ENCODE assay signal across 22 mouse cellular contexts in genomic region chr15:96956699-96957098, GRCm38 (mm10).
DNase-seq lines count a peak whose midpoint lies in the region; ATAC-seq and TF ChIP-seq lines count a peak whose summit lies in the region.
"Had no signal": no experiment of that assay in that cellular context is flagged by ENCODE, and none has a peak within 500 bp of the region (broad histone marks: within the 10 kb centered on the region; RNA-seq: fewer than 3 reads in every experiment).

No protein-coding gene starts in this region.

- H3K79me2 ChIP-seq in C2C12 (ENCODE audit: control insufficient read depth, insufficient read depth): no peaks in the 10 kb centered on the region

- H3K36me3 ChIP-seq in intestine, postnatal 0 days (ENCODE audit: control insufficient read depth, insufficient read depth): no peaks in the 10 kb centered on the region
- H3K36me3 ChIP-seq in intestine, embryonic 16.5 days (ENCODE audit: control insufficient read depth, insufficient read depth, low read length): no peaks in the 10 kb centered on the region
- no peaks in the 10 kb centered on the region for H3K36me3 ChIP-seq in midbrain, embryonic 13.5 days
- no peaks in the 10 kb centered on the region for H3K36me3 ChIP-seq in midbrain, embryonic 14.5 days (ENCODE audit: control insufficient read depth, insufficient read depth, low read length)
- no peaks in the 10 kb centered on the region for H3K36me3 ChIP-seq in C2C12 (ENCODE audit: control insufficient read depth, insufficient read depth)
- H3K36me3 ChIP-seq: embryonic facial prominence, embryonic 10.5 days; embryonic facial prominence, embryonic 12.5 days; forebrain, embryonic 15.5 days had no signal

- ATAC-seq in intestine, postnatal 0 days: peak; percentile 54; the same call in 1 of the 2 replicates
- ATAC-seq in intestine, embryonic 16.5 days: no peak
- no peak for ATAC-seq in midbrain, embryonic 13.5 days
- ATAC-seq in midbrain, embryonic 14.5 days (ENCODE audit: low FRiP score, low TSS enrichment): no peak
- ATAC-seq: activated CD4-positive, CD25-positive, alpha-beta regulatory T cell, adult 4 months; forebrain, embryonic 13.5 days; forebrain, embryonic 15.5 days; Patski had no signal

- no peaks in the 10 kb centered on the region for H3K9me3 ChIP-seq in intestine, postnatal 0 days (ENCODE audit: control insufficient read depth)
- H3K9me3 ChIP-seq in intestine, embryonic 16.5 days (ENCODE audit: control insufficient read depth, low read length): no peaks in the 10 kb centered on the region
- no peaks in the 10 kb centered on the region for H3K9me3 ChIP-seq in midbrain, embryonic 13.5 days
- H3K9me3 ChIP-seq in midbrain, embryonic 14.5 days (ENCODE audit: control insufficient read depth, low read length): no peaks in the 10 kb centered on the region; the same call in 1 of the 2 replicates
- H3K9me3 ChIP-seq: embryonic facial prominence, embryonic 10.5 days; embryonic facial prominence, embryonic 12.5 days; forebrain, embryonic 15.5 days had no signal

- WGBS in intestine, postnatal 0 days: 57% methylated on average over 3 of the region's 3 CpGs
- 58% methylated on average over 3 of the region's 3 CpGs for WGBS in intestine, embryonic 16.5 days
- WGBS in midbrain, embryonic 13.5 days: 77% methylated on average over 3 of the region's 3 CpGs
- 91% methylated on average over 3 of the region's 3 CpGs for WGBS in midbrain, embryonic 14.5 days

- H3K27ac ChIP-seq in intestine, postnatal 0 days (ENCODE audit: low read depth, low read length): no peak overlapping the region
- no peak overlapping the region for H3K27ac ChIP-seq in intestine, embryonic 16.5 days (ENCODE audit: low read length)
- 0 out of 2 replicates have a peak overlapping the region, but pooled peaks have one; percentile 19 for H3K27ac ChIP-seq in midbrain, embryonic 13.5 days
- no peak overlapping the region for H3K27ac ChIP-seq in midbrain, embryonic 14.5 days (replicated peaks; ENCODE audit: low read depth, low read length)
- H3K27ac ChIP-seq: embryonic facial prominence, embryonic 10.5 days; embryonic facial prominence, embryonic 12.5 days; forebrain, embryonic 13.5 days; forebrain, embryonic 15.5 days had no signal

- no peaks in the 10 kb centered on the region for H3K27me3 ChIP-seq in intestine, postnatal 0 days (replicated peaks; ENCODE audit: control insufficient read depth, insufficient read depth, low read length)
- no peaks in the 10 kb centered on the region for H3K27me3 ChIP-seq in intestine, embryonic 16.5 days (replicated peaks; ENCODE audit: control insufficient read depth, insufficient read depth, low read length)
- H3K27me3 ChIP-seq in midbrain, embryonic 13.5 days: no peaks in the 10 kb centered on the region
- no peaks in the 10 kb centered on the region for H3K27me3 ChIP-seq in midbrain, embryonic 14.5 days (ENCODE audit: control insufficient read depth, insufficient read depth, low read length)
- H3K27me3 ChIP-seq in C2C12 (ENCODE audit: control insufficient read depth, insufficient read depth, insufficient read length): no peaks in the 10 kb centered on the region
- H3K27me3 ChIP-seq: embryonic facial prominence, embryonic 12.5 days; forebrain, embryonic 13.5 days; forebrain, embryonic 15.5 days; Patski had no signal

- no peak overlapping the region for H3ac ChIP-seq in C2C12 (ENCODE audit: control insufficient read depth, insufficient read length, low read depth)

- H3K79me3 ChIP-seq in C2C12 (ENCODE audit: low read depth): no peaks in the 10 kb centered on the region

- H3K4me2 ChIP-seq in intestine, postnatal 0 days (replicated peaks; ENCODE audit: low read depth): no peak overlapping the region
- H3K4me2 ChIP-seq in intestine, embryonic 16.5 days (ENCODE audit: low read depth, low read length): no peak overlapping the region
- H3K4me2 ChIP-seq in midbrain, embryonic 13.5 days (replicated peaks): no peak overlapping the region
- no peak overlapping the region for H3K4me2 ChIP-seq in midbrain, embryonic 14.5 days (ENCODE audit: low read length)
- H3K4me2 ChIP-seq: embryonic facial prominence, embryonic 12.5 days; forebrain, embryonic 13.5 days; forebrain, embryonic 15.5 days had no signal

- intact Hi-C loops in gastrocnemius, postnatal 36 days (cut with DNase I): no loop called here

- H3K4me1 ChIP-seq in intestine, postnatal 0 days (replicated peaks; ENCODE audit: control insufficient read depth, insufficient read depth, low read length): no peaks in the 10 kb centered on the region
- H3K4me1 ChIP-seq in intestine, embryonic 16.5 days (ENCODE audit: control insufficient read depth, insufficient read depth, low read length): no peaks in the 10 kb centered on the region
- H3K4me1 ChIP-seq in midbrain, embryonic 13.5 days (replicated peaks): peaks cover 14% of the 10 kb centered on the region; the same call in 1 of the 2 replicates
- peaks cover 11% of the 10 kb centered on the region; the same call in 1 of the 2 replicates for H3K4me1 ChIP-seq in midbrain, embryonic 14.5 days (ENCODE audit: control insufficient read depth, insufficient read depth, low read length)

- no peak overlapping the region for H3K4me3 ChIP-seq in intestine, postnatal 0 days (ENCODE audit: low read depth, low read length)
- H3K4me3 ChIP-seq in intestine, embryonic 16.5 days (ENCODE audit: low read length): no peak overlapping the region
- no peak overlapping the region for H3K4me3 ChIP-seq in midbrain, embryonic 13.5 days (replicated peaks)
- no peak overlapping the region for H3K4me3 ChIP-seq in midbrain, embryonic 14.5 days (replicated peaks; ENCODE audit: low read depth, low read length)
- no peak overlapping the region for H3K4me3 ChIP-seq in C2C12 (ENCODE audit: insufficient read depth, poor library complexity, severe bottlenecking)
- H3K4me3 ChIP-seq: embryonic facial prominence, embryonic 10.5 days; embryonic facial prominence, embryonic 12.5 days; forebrain, embryonic 13.5 days; forebrain, embryonic 15.5 days had no signal

- no peak for TF ChIP-seq CTCF in intestine, postnatal 0 days (IDR thresholded peaks at IDR 0.05; ENCODE audit: low read depth)
- no peak for TF ChIP-seq CTCF in C2C12 (IDR thresholded peaks at IDR 0.05; ENCODE audit: control insufficient read depth, insufficient read depth, insufficient read length)

- no peak overlapping the region for H3K9ac ChIP-seq in intestine, postnatal 0 days (ENCODE audit: low read depth, low read length)
- H3K9ac ChIP-seq in intestine, embryonic 16.5 days (ENCODE audit: low read depth, low read length): no peak overlapping the region
- no peak overlapping the region for H3K9ac ChIP-seq in midbrain, embryonic 13.5 days (replicated peaks)
- no peak overlapping the region for H3K9ac ChIP-seq in midbrain, embryonic 14.5 days (replicated peaks; ENCODE audit: low read length)
- H3K9ac ChIP-seq: embryonic facial prominence, embryonic 12.5 days; forebrain, embryonic 13.5 days; forebrain, embryonic 15.5 days had no signal

- DNase-seq in midbrain, embryonic 14.5 days: no peak
- DNase-seq in gastrocnemius, postnatal 36 days: no peak
- DNase-seq in kidney, adult 9 months: no peak
- DNase-seq: adrenal gland, adult 8-10 months; adrenal gland, postnatal 14 days; adrenal gland, postnatal 36 days; B cell, adult 2 months; cerebellum, adult 11-12 months; cerebellum, adult 2 months; cerebellum, adult 9-10 months; cerebellum, postnatal 10 days; cerebellum, postnatal 25 days had no signal

TF ChIP-seq in C2C12, 6 proteins besides CTCF, POLR2A, EP300 and RAD21:
- TF ChIP-seq CEBPB (IDR thresholded peaks at IDR 0.05; ENCODE audit: low read depth): peak; percentile 10
- no peak for TF ChIP-seq MYOD1 (IDR thresholded peaks at IDR 0.05; ENCODE audit: control insufficient read depth, insufficient read length, low read depth)
